Mouse (Mus musculus) kidney, adult 2 months (tissue): ENCODE measurements around the gene Cda.
A peak's percentile ranks its signal among the peaks of the same experiment; 100 is the strongest.

Source experiments
- CTCF ChIP-seq: fragments of 200-500 bp; conservative IDR thresholded peaks from 2 replicates; pipeline ENCODE4 v1.5.1; 2011; ENCODE audit warnings: low read depth, mild to moderate bottlenecking, control low read depth, low read length, moderate library complexity, mixed read lengths; ENCODE audit not compliant: insufficient read depth, insufficient read length
- POLR2A ChIP-seq: fragments of 200-500 bp; IDR thresholded peaks from one replicate; pipeline ENCODE4 v1.6.1; 2011; ENCODE audit warnings: low read depth, low read length, control low read depth

GRCm38 (mm10) chr4:138311595-138311994 lies 56.2 kb downstream of the Cda start:
- TF ChIP-seq CTCF: peak; percentile 92
- TF ChIP-seq POLR2A: no peak
